Mouse (Mus musculus) hindbrain, embryonic 14.5 days (tissue): ENCODE results near the gene Rorc. TPM values are rescaled to one million over a fixed set of nuclear protein-coding genes. Genes with fewer than 3 reads are reported as not detected.

Source experiments
- ATAC-seq: fragments of 200-750 bp; cut with Nextera tagmentation; 2 replicates; pipeline ENCODE4 v1.8.0; 2017; ENCODE audit warnings: moderate number of reproducible peaks, mild to moderate bottlenecking, moderate TSS enrichment, moderate library complexity; ENCODE audit not compliant: low FRiP score
- DNase-seq: peaks from one replicate; pipeline ENCODE4 v3.0.0-alpha.2; 2015; ENCODE audit warnings: low spot score
- H3K27ac ChIP-seq: fragments of 300-500 bp; sonication (generic); 2 replicates; pipeline ENCODE4 v1.5.1; 2014; ENCODE audit warnings: mild to moderate bottlenecking, moderate library complexity
- H3K27me3 ChIP-seq: fragments of 300-500 bp; sonication (generic); 2 replicates; pipeline ENCODE4 v1.6.1; 2014; ENCODE audit warnings: mild to moderate bottlenecking, low read length, mixed read lengths; ENCODE audit not compliant: control insufficient read depth, insufficient read depth
- H3K36me3 ChIP-seq: fragments of 300-500 bp; sonication (generic); replicated peaks from 2 replicates; pipeline ENCODE4 v1.6.1; 2014; ENCODE audit not compliant: control insufficient read depth, insufficient read depth
- H3K4me1 ChIP-seq: fragments of 300-500 bp; sonication (generic); replicated peaks from 2 replicates; pipeline ENCODE4 v1.6.1; 2014; ENCODE audit warnings: antibody characterized with exemption, low read length, mixed read lengths; ENCODE audit not compliant: control insufficient read depth, insufficient read depth
- H3K4me2 ChIP-seq: fragments of 300-500 bp; sonication (generic); replicated peaks from 2 replicates; pipeline ENCODE4 v1.6.1; 2014; ENCODE audit warnings: mild to moderate bottlenecking, moderate library complexity
- H3K4me3 ChIP-seq: fragments of 300-500 bp; sonication (generic); replicated peaks from 2 replicates; pipeline ENCODE4 v1.5.1; 2014; ENCODE audit warnings: mild to moderate bottlenecking, low read length
- H3K9ac ChIP-seq: fragments of 300-500 bp; sonication (generic); 2 replicates; pipeline ENCODE4 v1.6.1; 2014
- H3K9me3 ChIP-seq: fragments of 300-500 bp; sonication (generic); 2 replicates; pipeline ENCODE4 v1.6.1; 2016; ENCODE audit warnings: low read length; ENCODE audit not compliant: control insufficient read depth
- WGBS: fragments of 180-500 bp; shearing (Covaris S2); extraction: QIAGEN DNeasy Blood & Tissue Kit; methylation state at CpG from one replicate; pipeline ENCODE4 v1.1.7; 2014; 5-methylcytosine and 5-hydroxymethylcytosine counted together
- polyA plus RNA-seq: library from polyadenylated mRNA; unstranded; fragments of >200 nt; fragmentation: Nextera tagmentation; extraction: Ambion mirVana; gene quantifications from 2 replicates; pipeline ENCODE4 v1.2.1, GENCODE M21; 2014

Rorc gene
- polyA plus RNA-seq, 1 experiment from 2014 or later: 0.36 TPM

GRCm38 (mm10) chr3:94362138-94362537 lies 10.5 kb upstream of the Rorc start, which contains the start of gene C2cd4d:
TSS of gene C2cd4d (plus strand) at chr3:94362438.
- H3K4me1 ChIP-seq: peaks cover 4% of the 10 kb centered on the region; the same call in 1 of the 2 replicates
- DNase-seq: peak; percentile 26
- H3K9ac ChIP-seq: peak within 1 kb of the TSS; percentile 87
- 0 out of 2 replicates have a peak, but pooled peaks cover 4% of the 10 kb centered on the region for H3K27me3 ChIP-seq
- ATAC-seq: no peak
- no peaks in the 10 kb centered on the region for H3K36me3 ChIP-seq
- no peak within 1 kb of the TSS for H3K27ac ChIP-seq
- H3K4me2 ChIP-seq: peak within 1 kb of the TSS; percentile 94
- 28% methylated on average over 7 of the region's 7 CpGs for WGBS
- H3K4me3 ChIP-seq: peak within 1 kb of the TSS; percentile 60
- H3K9me3 ChIP-seq: no peaks in the 10 kb centered on the region

- Histone ChIP-seq H3K27me3 (0 out of 2 replicates have a peak, but pooled peaks cover 4% of the 10 kb centered on the region), H3K4me1 (peaks cover 4% of the 10 kb centered on the region; the same call in 1 of the 2 replicates), H3K4me2 (peak overlapping the region; percentile 94), H3K27ac (peak overlapping the region; percentile 51), H3K4me3 (peak overlapping the region; percentile 60), H3K36me3 (no peaks in the 10 kb centered on the region), H3K9ac (peak overlapping the region; percentile 87), H3K9me3 (no peaks in the 10 kb centered on the region)
- WGBS: 6% methylated on average over 85 of the region's 97 CpGs
- DNase-seq: peak; percentile 52
- ATAC-seq: peak; percentile 69
Measured at GRCm38 (mm10) chr3:94363291-94364153, 9.1 kb upstream of the Rorc start.

GRCm38 (mm10) chr3:94364154-94364526 lies 8.5 kb upstream of the Rorc start:
- peak overlapping the region; percentile 51; the same call in 1 of the 2 replicates for H3K27ac ChIP-seq
- peak; percentile 18 for ATAC-seq
- H3K36me3 ChIP-seq: no peaks in the 10 kb centered on the region
- peaks cover 4% of the 10 kb centered on the region; the same call in 1 of the 2 replicates for H3K4me1 ChIP-seq
- peak; percentile 25 for DNase-seq
- peak overlapping the region; percentile 94 for H3K4me2 ChIP-seq
- peak overlapping the region; percentile 60 for H3K4me3 ChIP-seq
- 4% methylated on average over 23 of the region's 23 CpGs for WGBS
- peak overlapping the region; percentile 87 for H3K9ac ChIP-seq
- H3K27me3 ChIP-seq: 0 out of 2 replicates have a peak, but pooled peaks cover 4% of the 10 kb centered on the region
- H3K9me3 ChIP-seq: no peaks in the 10 kb centered on the region

GRCm38 (mm10) chr3:94366761-94367160 lies 5.8 kb upstream of the Rorc start:
- 17% methylated on average over 3 of the region's 3 CpGs for WGBS
- DNase-seq (peak; percentile 87), ATAC-seq (0 out of 2 replicates have a peak, but pooled peaks have one; percentile 35)
- H3K9ac ChIP-seq: no peak overlapping the region
- H3K9me3 ChIP-seq: no peaks in the 10 kb centered on the region
- H3K4me3 ChIP-seq: no peak overlapping the region
- peaks cover 8% of the 10 kb centered on the region; the same call in 1 of the 2 replicates for H3K4me1 ChIP-seq
- H3K36me3 ChIP-seq: no peaks in the 10 kb centered on the region
- H3K4me2 ChIP-seq: no peak overlapping the region
- no peak overlapping the region for H3K27ac ChIP-seq
- 0 out of 2 replicates have a peak, but pooled peaks cover 4% of the 10 kb centered on the region for H3K27me3 ChIP-seq

- no peak overlapping the region for H3K4me2 ChIP-seq
- H3K27ac ChIP-seq: no peak overlapping the region
- no peak overlapping the region for H3K4me3 ChIP-seq
- DNase-seq: peak; percentile 18
- no peaks in the 10 kb centered on the region for H3K9me3 ChIP-seq
- ATAC-seq: no peak
- peaks cover 8% of the 10 kb centered on the region; the same call in 1 of the 2 replicates for H3K4me1 ChIP-seq
- H3K9ac ChIP-seq: no peak overlapping the region
- 84% methylated on average over 6 of the region's 6 CpGs for WGBS
- H3K36me3 ChIP-seq: no peaks in the 10 kb centered on the region
- H3K27me3 ChIP-seq: 0 out of 2 replicates have a peak, but pooled peaks cover 4% of the 10 kb centered on the region
Measured at GRCm38 (mm10) chr3:94367511-94367910, 5.1 kb upstream of the Rorc start.

- Histone ChIP-seq H3K9me3 (no peaks in the 10 kb centered on the region), H3K36me3 (no peaks in the 10 kb centered on the region), H3K4me3 (no peak overlapping the region), H3K27ac (no peak overlapping the region), H3K27me3 (no peaks in the 10 kb centered on the region), H3K4me1 (peaks cover 13% of the 10 kb centered on the region; the same call in 1 of the 2 replicates), H3K4me2 (no peak overlapping the region), H3K9ac (no peak overlapping the region)
- ATAC-seq (no peak), DNase-seq (no peak)
- 73% methylated on average over 6 of the region's 6 CpGs for WGBS
Measured at GRCm38 (mm10) chr3:94368631-94369030, 4.0 kb upstream of the Rorc start.

GRCm38 (mm10) chr3:94369709-94370108 lies 2.9 kb upstream of the Rorc start:
- WGBS: 64% methylated on average over 2 of the region's 2 CpGs
- peaks cover 13% of the 10 kb centered on the region; the same call in 1 of the 2 replicates for H3K4me1 ChIP-seq
- H3K4me2 ChIP-seq: no peak overlapping the region
- H3K9me3 ChIP-seq: no peaks in the 10 kb centered on the region
- no peaks in the 10 kb centered on the region for H3K27me3 ChIP-seq
- H3K27ac ChIP-seq: no peak overlapping the region
- no peak for ATAC-seq
- no peak overlapping the region for H3K4me3 ChIP-seq
- no peaks in the 10 kb centered on the region for H3K36me3 ChIP-seq
- H3K9ac ChIP-seq: no peak overlapping the region
- DNase-seq: no peak

- WGBS: 6% methylated on average over 11 of the region's 11 CpGs
- Histone ChIP-seq H3K27me3 (no peaks in the 10 kb centered on the region), H3K27ac (no peak overlapping the region), H3K4me3 (no peak overlapping the region), H3K36me3 (no peaks in the 10 kb centered on the region), H3K4me1 (peaks cover 13% of the 10 kb centered on the region; the same call in 1 of the 2 replicates), H3K4me2 (peak overlapping the region; percentile 37), H3K9me3 (no peaks in the 10 kb centered on the region), H3K9ac (no peak overlapping the region)
- peak; percentile 35 for ATAC-seq
- DNase-seq: peak; percentile 64
Measured at GRCm38 (mm10) chr3:94371637-94372036, 957 bp upstream of the Rorc start.

- Histone ChIP-seq H3K9me3 (no peaks in the 10 kb centered on the region), H3K9ac (no peak overlapping the region), H3K4me3 (no peak overlapping the region), H3K36me3 (no peaks in the 10 kb centered on the region), H3K4me1 (peaks cover 13% of the 10 kb centered on the region; the same call in 1 of the 2 replicates), H3K4me2 (peak overlapping the region; percentile 37), H3K27me3 (no peaks in the 10 kb centered on the region), H3K27ac (no peak overlapping the region)
- no peak for ATAC-seq
- WGBS: 0% methylated on average over 3 of the region's 3 CpGs
- DNase-seq: no peak
Measured at GRCm38 (mm10) chr3:94372038-94372437, 556 bp upstream of the Rorc start.
